Mouse (Mus musculus) CD4-positive, CD25-positive, alpha-beta regulatory T cell, adult 2 months (primary cell): ENCODE measurements around the gene Tubg2.

ENCODE experiments used
- DNase-seq: peaks from one replicate; pipeline ENCODE4 v3.0.0-alpha.2; 2012; ENCODE audit warnings: low read depth, low spot score

The Tubg2 gene

DNA sequence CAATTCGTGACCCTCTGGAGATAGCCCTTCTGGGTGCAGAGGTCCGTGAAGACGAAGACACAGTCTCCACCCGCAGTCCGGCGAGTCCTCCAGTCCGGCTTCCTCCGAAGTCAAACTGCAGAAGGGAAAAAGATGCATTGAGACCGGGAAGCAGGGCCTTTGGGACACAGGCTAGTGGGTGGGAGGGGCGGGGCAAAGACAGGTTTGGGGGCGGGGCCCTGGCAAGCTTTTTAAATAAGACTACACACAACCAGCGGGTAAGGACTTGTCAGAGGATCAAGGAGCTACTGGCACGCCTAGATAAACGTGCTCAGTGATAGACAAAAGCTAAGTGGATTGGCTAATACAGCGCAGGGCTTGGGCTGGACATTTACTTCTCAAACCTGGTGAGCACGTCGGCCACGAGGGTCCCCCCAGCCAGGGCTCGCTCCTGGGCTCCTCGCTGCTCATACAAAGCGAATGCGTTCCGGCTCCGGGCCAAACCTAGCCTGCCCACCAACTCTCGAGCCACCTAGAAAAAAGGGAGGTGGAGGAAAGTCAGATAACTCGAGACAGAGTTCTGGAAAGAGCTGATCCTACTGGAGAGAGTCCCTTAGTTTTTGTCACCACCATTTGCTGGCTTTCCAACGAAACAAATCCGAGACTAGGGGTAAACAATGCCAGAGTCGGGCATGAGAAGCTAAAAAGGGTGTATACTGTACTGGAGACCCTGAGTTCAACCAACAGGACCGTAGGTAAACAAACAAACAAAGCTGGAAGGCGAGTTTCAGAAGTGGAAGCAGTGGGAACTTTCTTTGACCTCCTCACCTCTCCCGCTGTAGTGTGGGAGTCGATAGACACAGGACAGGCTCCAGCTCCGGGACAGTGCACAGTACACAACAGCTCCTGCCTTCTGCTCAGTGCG lies 9.2 kb downstream of the Tubg2 start:
- DNase-seq = peak; percentile 40

- DNase-seq = no peak
Measured at GRCm38 (mm10) chr11:101166357-101166756, 10.7 kb downstream of the Tubg2 start.

DNA sequence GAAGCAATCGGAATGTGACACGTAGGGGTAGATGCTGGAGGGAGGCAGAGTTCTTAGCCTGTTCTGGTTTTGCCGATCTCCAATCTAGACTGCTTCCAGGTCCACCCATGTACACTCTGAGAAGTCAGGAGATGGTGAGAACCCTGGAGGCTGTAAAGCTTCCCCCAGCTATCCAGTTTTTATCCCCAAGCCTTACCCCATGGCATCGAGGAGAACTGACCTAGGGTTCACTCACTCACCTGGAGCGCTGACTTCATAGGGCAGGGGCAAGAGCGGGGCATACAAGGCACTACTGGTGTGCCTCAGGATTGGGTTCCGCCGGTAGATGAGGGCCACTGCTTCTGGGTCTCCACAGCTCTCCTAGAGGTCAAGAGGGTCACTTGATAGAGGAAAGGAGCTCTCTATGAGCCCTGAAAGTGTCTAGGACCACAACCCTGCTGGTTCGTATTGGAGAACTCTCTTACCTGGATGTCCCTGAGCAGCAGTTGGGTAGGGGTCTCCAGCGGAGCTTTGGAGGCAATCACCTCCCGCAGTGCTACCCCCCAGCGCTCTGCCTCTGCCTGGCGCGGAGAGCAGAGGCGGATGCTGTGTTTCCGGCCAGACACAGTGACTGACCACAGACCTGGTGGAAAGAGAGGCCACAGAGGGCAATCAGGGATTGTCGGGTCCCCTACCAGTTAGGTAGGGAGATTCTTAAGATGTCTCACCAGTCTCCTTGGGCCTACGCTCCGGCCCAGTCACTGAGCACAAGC lies 11.7 kb downstream of the Tubg2 start:
- no peak for DNase-seq

GRCm38 (mm10) chr11:101167963-101168300 lies 12.2 kb downstream of the Tubg2 start:
- no peak for DNase-seq

DNA sequence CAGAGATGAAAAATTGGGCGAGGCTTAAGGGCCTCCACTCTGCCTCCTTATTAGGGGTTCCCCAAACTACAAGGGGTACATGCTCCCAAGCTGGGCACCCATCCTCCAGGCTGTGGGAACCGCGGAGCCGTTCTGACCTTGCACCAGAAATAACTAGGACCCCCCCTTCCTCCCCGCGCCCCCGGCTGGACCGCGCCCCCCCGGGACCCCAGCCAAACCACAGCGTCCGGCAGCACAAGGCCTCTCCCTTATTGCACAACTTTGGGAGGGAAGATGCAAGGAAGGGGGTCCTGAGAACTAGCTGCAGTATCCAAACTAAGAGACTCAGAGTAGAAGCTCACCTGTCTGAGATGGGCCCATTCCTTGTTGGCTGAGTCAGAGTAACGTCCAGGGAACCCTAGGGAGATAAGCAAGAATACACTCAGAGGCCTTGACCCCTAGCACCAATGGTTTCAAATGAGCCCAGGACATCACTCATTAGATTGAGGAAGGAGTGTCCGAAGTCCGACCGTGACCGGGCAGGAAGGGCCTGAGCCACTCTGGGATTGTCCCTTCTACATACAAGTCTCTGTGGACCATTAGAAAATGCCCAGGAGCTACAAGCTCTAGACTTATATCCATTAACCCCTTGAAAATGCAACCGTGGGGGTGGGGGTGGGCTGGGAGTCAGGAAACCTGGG lies 12.7 kb downstream of the Tubg2 start:
- no peak for DNase-seq

DNA sequence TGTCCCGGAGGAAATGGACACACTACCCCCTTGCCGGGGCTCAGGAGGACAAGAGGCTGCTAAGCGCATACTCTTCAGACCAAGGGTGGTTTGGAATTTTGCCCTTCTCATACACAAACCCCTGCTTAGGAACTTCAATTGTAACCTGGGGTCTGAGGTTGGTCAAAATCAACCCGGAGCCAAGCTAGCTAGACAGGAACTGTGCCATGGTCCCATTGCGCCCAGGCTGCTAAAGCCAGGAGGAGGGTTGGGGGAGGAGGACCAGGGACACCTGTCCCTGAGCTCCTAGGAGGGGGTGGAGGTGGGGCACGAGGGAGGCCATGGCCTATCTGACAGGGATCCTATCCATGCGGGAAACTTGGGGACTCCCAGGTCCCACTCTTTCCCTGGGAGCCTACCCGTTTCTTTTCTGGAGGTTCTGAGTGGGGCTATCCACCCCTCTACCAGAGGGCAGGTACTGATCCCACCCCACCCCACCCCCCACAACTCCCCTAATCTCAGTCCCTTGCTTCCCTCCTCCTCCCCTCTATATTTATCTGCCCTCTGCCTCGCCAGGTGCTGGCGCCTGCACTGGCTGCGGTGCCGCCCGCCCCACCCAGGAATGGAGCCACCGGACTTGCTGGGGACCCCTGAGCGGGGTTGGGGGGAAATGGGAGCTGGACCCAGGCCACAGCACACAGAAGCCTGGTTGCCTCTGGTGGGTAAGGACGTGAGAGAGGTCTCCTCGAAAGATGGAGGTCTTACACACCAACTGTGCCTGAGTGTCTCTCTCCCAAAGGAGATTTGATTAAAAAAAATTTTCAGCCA lies 13.8 kb downstream of the Tubg2 start:
- DNase-seq = no peak

- no peak for DNase-seq
Measured at GRCm38 (mm10) chr11:101170354-101170810, 14.7 kb downstream of the Tubg2 start, which contains the start of gene Cntnap1. Cntnap1 (plus strand) TSS chr11:101170523.

DNA sequence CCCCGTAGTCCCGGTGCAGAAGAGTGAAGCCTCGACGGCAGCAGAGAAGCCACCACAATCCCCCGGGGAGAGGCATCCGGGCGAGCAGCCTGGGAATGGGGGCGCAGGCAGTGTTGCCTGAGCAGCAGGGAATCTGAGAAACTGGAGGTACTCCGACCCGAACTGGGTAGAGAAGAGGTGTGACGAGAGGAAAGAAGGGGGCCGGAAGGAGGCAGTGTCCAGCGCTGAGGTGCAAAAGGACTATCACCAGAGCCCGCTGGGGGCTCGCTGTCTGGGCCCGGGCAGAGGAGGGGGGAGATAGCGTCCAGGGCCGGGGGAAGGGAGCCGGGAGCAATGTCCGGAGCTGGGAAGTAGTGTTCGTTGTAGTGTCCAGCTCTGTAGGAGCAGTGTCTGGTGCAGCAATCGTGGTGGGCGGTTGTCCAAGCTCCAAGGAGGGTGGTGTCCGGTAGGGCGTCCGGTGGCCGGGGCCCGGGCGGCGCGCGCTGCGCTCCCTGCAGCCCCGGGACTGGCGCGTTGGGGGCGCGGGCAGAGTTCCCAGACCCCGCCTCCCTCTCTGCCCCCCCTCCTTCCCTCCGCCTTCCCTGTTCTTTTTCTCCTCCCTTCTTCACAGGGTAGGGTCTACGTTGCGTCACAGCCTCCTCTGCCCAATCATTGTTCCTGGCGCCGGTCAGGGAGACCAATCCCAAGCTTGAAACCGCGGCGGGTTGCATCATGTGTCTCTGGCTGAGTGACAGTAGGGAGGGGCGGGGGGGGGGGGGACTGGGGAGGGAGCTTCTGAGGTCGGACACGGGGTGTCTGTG lies 15.3 kb downstream of the Tubg2 start, which contains the start of gene Plekhh3:
TSS of gene Plekhh3 (minus strand) at position 541 of the 800 bp plus-strand sequence.
- peak; percentile 78 for DNase-seq

DNA sequence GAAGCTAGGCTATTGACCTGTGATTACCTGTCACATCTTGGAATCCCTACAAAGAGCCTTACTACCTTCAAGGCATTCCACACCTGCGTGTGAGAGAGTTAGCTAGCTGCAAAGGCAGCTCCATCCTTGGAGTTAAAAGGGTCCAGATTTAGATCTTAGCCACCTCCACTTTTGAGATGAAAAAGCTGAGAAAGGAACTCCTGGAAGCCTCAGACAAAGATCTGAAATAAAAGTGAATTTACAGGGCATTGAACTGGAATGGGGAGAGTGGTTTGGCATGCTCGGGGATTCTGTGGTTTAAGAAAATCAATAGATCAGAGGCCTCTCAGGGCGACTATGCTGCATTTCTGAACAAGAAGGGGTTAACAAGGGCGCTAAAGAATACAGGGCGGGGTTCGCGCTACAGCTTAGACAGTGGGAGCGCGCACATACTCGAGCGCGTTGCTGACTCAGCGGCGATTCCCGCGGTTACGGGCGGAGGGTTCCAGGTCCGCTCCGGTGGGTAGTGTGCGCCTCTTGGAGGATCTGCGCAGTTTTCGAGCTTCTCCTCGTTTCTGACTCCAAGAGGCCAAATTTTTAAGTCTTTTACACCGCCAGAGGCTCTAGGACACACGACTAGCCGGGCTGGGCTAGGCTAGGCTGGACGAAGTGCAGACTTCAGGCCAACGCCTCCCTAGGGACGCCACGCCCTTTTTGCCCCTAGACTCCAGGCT lies 16.2 kb downstream of the Tubg2 start:
- peak; percentile 50 for DNase-seq

DNA sequence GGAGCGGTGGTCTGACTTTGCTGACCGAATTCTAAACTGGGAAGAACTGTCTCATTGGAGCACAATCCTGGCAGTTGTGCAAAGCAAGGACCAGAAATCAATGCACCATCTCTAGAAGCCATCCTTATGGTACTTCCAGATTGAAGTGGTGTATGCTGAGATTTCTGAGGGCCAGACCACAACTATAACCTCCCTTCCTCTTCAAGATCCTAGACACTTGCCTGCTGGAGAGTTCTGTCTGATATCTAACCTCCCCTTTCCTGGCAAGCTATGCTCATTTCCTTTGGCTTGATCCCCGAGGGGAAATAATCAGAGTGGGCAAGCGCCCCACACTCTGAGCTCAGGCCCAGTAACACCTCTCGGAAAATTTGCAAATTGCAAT lies 16.7 kb downstream of the Tubg2 start:
- DNase-seq = no peak

DNA sequence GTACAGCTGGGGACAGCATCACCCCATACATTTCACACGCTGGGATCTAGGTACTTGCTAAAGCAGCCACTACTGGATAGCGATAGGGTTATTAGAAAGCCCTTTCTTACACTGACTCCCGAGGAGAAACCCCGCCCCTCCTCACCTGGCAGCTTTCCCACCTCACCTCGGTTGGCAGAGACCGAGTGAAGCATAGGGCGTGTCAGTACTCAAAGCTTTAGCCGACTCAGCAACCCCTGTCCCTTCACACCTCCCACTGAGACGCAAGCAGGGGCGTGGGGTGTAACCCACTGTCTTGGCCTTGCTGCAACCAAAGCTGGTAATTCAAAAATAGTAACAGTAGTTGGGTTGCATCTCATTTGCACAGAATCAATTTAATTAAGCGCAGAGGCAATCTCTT lies 17.4 kb downstream of the Tubg2 start:
- DNase-seq = peak; percentile 40

- peak; percentile 91 for DNase-seq
Measured at GRCm38 (mm10) chr11:101173631-101174388, 18.1 kb downstream of the Tubg2 start.

DNA sequence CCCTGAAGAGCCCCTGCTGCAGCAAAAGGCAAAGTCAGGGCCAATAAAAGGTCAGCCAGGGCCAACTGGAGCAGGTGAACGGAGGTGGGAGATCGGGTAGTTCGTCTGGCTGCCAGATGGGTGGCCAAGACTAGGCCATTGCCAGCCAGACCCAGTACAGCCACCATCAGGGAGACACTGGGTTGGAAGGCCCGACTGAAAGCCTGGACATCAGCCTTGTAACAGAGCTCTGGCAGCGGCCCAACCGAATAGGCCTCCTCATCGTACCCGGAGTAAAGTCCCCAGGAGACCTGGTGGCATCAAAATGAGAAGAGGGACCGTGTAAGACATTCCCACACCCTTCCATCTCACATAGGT lies 18.7 kb downstream of the Tubg2 start:
- DNase-seq = no peak

DNA sequence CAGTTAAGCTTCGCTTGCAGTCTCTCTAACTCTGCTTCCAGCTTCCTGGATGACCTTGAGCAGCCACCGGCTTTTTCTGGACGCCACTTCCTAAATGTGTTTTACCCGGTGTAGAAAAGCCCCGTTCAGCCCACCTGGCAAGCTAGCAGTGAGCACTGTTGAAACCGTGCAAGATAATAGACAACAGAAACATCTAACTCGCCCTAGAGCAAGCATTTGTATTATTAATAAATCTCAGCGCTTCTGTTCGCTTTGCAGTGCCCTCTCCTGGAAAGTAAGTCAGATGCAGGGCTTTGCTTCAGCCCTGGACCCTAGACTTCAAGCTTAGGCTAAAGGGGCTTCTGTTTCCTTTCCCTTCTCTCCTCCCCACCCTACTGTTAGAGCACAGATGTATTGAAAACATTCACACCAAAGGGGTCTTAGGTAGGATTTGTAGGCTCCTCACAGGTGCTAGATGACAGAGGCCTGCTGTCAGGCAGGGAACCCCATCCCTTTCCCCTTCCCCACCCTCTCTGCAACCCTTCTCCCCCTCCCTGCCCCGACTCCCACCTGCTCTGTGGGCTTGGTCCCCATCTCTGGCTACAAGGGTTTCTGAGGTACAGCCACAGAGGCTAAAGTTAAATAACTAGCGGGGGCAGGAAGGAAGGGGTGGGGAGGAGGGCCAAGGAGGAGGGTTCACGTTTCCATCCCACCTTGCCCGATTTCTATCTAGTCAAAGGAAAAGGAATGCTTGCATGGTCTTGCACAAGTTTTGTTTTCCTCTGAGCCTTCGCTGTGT lies 19.3 kb downstream of the Tubg2 start, which contains the start of gene Ccr10:
TSS of gene Ccr10 (minus strand) at position 593 of the 778 bp plus-strand sequence.
- DNase-seq = peak; percentile 34

- no peak for DNase-seq
Measured at GRCm38 (mm10) chr11:101175636-101176116, 20.0 kb downstream of the Tubg2 start.

DNA sequence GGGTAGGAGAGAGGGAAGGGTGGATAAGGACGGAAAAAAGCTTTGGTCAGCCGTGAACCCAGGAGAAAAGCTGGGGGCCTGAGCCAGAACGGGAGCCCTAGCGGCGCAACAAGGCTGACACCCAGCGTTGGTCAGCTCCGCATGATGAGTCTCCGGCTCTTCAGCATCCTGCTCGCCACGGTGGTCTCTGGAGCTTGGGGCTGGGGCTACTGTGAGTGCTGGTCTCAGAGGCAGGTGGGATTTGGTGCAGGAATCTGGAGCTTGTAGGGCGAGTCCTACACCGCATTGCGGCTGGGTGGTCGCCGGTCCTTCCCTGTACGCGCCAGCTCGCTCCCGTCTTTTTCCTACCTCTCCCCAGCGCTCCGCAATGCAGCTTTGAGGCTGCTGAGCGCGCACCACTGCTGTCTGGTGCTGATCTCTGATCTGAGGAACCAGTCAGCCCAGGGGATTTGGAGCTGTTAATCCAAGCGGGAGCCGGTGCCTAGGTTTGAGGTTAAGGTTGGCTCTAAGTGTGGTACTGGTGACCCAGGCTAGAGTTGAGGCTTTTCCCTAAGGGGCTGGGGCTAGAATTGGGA lies 20.5 kb downstream of the Tubg2 start:
- DNase-seq = no peak

DNA sequence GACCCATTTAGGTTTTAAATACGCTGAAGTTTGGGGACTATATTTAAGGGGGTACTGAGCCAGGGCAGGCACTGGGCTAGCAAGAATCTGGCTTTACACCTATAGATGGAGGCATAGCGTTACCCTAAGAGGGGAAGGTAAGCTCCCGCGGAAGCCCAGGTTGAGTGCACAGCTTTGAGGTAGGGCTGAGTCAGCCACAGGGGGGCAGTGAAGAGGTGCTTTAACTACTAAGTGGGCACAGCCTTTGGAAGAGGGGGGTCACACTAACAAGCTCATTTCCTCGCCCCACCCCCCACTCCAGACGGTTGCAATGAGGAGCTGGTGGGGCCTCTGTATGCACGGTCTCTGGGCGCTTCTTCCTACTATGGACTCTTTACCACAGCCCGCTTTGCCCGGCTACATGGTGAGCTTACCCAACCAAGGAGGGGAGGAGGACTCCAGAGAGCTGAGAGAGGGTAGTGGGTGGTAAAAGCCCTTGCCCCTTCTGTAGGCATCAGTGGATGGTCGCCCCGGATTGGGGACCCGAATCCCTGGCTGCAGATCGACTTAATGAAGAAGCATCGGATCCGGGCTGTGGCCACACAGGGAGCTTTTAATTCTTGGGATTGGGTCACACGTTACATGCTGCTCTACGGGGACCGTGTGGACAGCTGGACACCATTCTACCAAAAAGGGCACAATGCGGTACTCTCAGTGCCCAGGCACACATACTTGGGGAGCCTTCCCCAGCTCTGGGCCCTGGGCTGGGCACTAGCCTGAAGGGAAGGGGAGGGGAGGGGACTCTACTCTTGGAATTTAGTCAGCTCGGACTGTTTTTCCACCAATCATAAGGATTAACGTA lies 21.4 kb downstream of the Tubg2 start:
- DNase-seq = peak; percentile 78
